Mouse (Mus musculus) naive thymus-derived CD4-positive, alpha-beta T cell, adult 2 months (primary cell): ENCODE data around the gene Car11.

Experiments
- DNase-seq: peaks from one replicate; pipeline ENCODE4 v3.0.0-alpha.2; 2011; ENCODE audit warnings: low read depth

Gene Car11

GRCm38 (mm10) chr7:45710477-45711191 is 11.0 kb downstream of the Car11 start:
- DNase-seq, result no peak

GRCm38 (mm10) chr7:45711316-45712021 is 11.8 kb downstream of the Car11 start:
- DNase-seq, result no peak

GRCm38 (mm10) chr7:45712022-45712757 is 12.5 kb downstream of the Car11 start:
- DNase-seq, result peak; percentile 15

GRCm38 (mm10) chr7:45713396-45713795 is 13.8 kb downstream of the Car11 start:
- no peak for DNase-seq

- DNase-seq, result peak; percentile 18
These were observed 14.4 kb downstream of the Car11 start for GRCm38 (mm10) chr7:45713881-45714520.

GRCm38 (mm10) chr7:45714630-45715089 is 15.0 kb downstream of the Car11 start:
- DNase-seq, result no peak

GRCm38 (mm10) chr7:45715090-45715708 is 15.6 kb downstream of the Car11 start, which contains the start of gene Rpl18:
Gene Rpl18 (plus strand): TSS chr7:45715457.
- DNase-seq, result peak; percentile 96

- no peak for DNase-seq
These were observed 16.3 kb downstream of the Car11 start for GRCm38 (mm10) chr7:45715741-45716459.

- DNase-seq, result peak; percentile 28
These were observed 16.8 kb downstream of the Car11 start for GRCm38 (mm10) chr7:45716460-45716857.

- peak; percentile 26 for DNase-seq
These were observed 17.6 kb downstream of the Car11 start for GRCm38 (mm10) chr7:45716952-45717917.

- peak; percentile 99 for DNase-seq
These were observed 18.3 kb downstream of the Car11 start, which contains the start of gene Sphk2 for GRCm38 (mm10) chr7:45717918-45718297. Gene Sphk2 (minus strand): TSS chr7:45718002.

GRCm38 (mm10) chr7:45718331-45718730 is 18.7 kb downstream of the Car11 start:
- DNase-seq, result no peak

- DNase-seq, result no peak
These were observed 19.5 kb downstream of the Car11 start for GRCm38 (mm10) chr7:45719180-45719579.

GRCm38 (mm10) chr7:45719738-45720412 is 20.2 kb downstream of the Car11 start:
- no peak for DNase-seq

- DNase-seq, result peak; percentile 44
These were observed 21.0 kb downstream of the Car11 start, which contains the start of gene Fam83e for GRCm38 (mm10) chr7:45720413-45721233. Gene Fam83e (plus strand): TSS chr7:45721212.

GRCm38 (mm10) chr7:45721234-45721571 is 21.6 kb downstream of the Car11 start:
- DNase-seq, result no peak

- DNase-seq, result no peak
These were observed 22.2 kb downstream of the Car11 start for GRCm38 (mm10) chr7:45721642-45722347.

- no peak for DNase-seq
These were observed 22.7 kb downstream of the Car11 start for GRCm38 (mm10) chr7:45722348-45722713.
